Mouse (Mus musculus): Measurements from ENCODE around the gene Kank4.

DNA sequence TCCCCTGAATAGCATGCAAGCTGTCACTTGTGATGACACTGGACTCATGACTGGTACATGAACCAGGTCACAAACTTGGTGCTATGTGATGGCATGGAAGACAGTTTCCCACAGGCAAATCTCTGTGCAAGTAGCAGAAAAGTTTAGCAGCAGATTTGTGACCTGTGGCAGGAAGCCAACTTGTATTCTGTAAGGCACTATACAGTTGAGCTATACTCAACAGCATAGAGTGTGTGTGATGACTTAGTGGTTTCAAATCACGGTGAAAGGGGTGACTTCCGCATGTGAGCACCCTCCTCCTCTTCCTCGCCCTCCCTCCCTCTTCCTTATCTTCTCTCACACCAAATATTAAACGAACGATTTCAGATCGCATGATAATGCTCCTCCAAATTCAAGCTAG, 39.9 kb downstream of the Kank4 start:
- TF ChIP-seq GATA1 (IDR thresholded peaks at IDR 0.05; ENCODE audit: low read length) (no peak), TAL1 (IDR thresholded peaks at IDR 0.05; ENCODE audit: low read length) (no peak)

Measured in erythroblast, embryonic 14.5 days (primary cell).